Mouse (Mus musculus): ENCODE measurements at regions not wholly inside any gene's neighbourhood (a gene's known extent, or its start where the extent isn't known, plus 50 kb on each side); places are given as distances from the start of the nearest gene placed in this dataset.
A peak's percentile ranks its signal among the peaks of the same experiment; 100 is the strongest.

DNA sequence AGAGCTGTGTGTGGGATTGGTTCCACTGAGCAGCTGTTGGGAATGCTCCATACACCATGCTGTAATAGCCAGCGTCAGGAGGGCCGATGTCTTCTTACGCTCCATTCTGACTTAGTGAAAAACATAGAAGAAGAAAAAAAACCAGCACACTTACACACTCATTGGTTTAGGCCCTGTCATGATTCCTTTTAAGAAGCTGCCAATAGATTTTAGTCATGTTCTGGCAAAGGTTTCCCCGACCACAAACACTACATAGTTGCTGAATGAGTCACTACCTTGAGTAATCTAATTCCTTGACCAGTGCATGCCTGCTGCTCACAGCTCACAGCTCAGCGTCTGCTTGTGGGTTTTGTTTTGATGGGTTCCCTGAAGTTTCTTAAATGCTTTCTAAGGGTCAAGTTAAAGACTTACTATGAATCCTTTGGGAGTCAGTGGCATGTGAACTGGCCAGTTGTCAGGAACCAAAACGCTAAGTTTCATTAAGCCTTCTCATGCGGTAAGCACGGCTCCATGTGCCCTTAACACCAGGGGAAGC is 58.8 kb upstream of the Bach2 start:
- peak; percentile 23 for DNase-seq (ENCODE audit: low read depth)

DNA sequence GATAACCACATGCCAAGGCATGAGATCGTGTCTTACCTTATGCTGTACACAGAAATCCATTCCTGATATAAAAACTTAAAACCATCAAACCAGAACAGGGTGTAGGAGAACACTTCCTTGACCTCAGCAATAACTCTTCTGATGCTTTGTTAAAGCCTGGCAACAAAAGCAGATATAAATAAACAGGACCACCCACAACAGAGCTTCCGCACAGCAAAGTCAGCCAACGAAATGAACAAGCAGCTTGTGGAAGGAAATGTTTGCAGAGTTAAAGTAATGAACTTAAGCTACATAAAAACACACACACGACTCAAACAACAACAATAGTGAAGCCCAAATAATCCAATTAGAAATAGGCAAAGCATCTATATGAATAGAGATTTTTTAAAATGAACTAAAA is 54.8 kb upstream of the Bach2 start:
- DNase-seq (ENCODE audit: low read depth), result no peak

DNA sequence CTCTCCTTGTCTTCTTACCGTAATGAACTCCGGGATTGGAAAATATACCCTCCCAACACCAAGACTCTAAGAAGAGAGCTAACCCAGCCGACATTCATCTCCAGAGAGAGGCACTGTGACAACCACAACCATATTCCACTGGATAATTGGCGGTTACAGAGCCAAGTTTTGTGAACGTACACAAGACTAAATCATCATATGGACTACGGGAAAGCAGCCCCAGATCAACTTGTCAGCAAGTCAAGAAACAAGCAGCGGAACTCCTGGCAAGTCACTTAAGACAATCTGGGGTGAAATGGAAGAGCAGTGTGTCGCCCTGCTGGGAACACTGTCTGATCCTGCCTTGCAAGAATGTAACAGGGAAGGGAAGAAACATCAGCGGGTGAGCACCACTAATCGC is 52.6 kb upstream of the Bach2 start:
- DNase-seq (ENCODE audit: low read depth), result no peak

DNA sequence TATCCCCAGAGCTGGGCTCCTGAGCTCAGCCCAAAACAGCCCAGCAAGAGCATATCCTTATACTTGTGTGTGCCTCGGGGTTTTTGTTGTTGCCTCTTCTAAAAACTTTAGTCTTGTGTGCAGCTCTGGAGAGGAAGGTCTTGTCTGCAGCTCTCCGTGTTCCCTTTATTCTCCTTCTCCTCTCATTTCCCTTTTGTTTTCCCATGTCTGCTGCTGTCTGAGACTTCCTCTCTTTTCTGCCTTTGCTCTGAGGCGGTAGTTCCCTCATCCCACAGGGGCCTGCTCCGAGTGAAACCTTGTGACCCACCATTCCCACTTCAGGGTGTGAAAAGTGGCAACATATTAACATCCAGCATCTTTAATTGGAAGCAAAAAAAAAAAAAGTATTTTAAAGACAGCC is 51.5 kb upstream of the Bach2 start:
- no peak for DNase-seq (ENCODE audit: low read depth)

DNA sequence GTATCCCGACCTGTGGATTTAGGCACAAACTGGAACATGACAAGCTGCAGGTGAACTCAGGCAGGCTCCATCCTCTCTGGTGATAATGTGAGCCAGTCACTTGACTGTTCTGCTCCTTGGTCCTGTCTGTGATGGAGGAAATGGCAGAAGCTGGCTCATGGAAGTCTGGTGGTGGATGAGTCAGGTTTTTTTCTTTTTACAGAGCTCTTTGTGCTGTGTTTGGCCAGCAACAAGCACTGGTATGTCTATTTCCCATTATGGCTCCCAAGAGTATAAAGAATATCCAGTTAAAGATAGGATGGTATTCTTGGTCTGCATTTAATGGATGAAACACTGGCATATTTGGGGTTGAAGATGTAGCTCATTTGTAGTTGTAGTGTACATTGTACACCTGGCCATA is 50.5 kb upstream of the Bach2 start:
- DNase-seq (ENCODE audit: low read depth), result no peak

DNA sequence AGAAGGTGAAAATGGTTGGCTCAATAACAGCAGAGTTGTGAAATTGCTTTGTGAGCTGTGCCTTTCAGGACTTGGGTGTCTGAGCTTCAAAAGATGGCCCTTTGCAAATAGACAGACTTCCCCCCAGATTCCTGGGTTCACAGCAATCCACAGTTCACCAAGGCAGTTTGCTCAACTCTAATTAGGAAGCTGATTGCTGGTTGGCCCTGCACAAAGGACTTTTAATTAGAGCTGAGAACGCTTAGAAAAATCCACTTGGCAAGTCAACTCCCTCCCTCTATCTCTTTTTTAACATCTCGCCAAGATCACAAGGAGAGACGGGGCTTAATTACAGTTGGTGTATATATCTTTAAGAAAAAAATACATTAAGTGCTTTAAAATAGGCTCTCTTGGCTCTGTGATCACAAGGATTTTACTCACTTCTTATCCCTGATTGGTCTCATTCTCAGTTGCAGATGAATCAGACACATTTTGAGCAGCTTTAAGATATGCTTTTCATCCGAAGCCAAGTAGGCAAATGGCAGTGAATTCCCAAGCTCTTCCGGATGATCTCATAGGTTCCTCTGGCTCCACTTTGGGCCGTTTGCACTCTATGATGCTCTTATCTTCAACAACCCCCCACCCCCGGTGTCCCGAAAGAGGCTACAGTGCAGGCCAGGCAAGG is 49.7 kb upstream of the Bach2 start:
- DNase-seq (ENCODE audit: low read depth), result no peak

Measured in naive thymus-derived CD4-positive, alpha-beta T cell, adult 2 months (primary cell).